Mouse (Mus musculus): ENCODE results near the gene Cbln3.

Gene Cbln3

DNA sequence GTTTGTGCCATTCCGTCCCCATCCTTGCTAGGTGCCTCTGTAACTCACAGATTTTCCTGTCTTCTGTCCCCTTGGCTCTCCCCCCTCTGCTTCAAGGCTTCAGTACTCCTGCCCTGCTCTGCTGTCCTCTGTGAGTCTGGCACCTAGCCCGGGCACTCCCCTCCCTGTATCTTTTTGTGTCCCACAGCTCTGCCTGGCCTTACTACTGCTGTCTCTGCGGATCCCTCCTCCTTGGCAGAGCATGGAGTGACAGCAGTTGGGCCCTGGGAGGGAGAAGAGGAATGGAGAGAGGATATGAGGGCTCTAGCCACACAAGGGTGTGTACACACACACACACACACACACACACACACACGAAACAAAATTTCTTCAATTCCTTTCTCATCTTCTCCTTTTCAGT, at the start of gene Cbln3:
TSS of gene Cbln3 (minus strand) at position 227 of the 400 bp plus-strand sequence.
- DNase-seq (ENCODE audit: low read depth, low spot score), result no peak

DNA sequence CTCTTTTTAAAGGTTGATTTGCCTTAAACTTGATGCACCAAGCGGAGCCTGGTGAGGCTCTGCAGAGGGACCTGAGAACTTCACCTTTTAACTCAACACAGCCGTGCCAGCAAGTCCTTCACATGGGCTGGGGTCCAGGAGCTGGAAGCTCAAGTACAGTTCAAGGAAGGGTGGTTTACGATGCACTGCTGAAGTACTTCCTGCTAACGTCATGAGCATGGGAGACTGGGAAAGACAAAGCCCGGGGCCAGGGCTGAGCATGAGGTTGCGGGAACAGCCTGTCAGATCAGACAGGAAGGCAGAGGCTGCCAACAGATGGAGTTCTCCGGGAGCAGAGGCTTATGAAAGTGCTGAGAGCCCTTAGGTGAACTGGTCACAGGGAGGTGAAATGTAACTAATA, 49.4 kb upstream of the Cbln3 start:
- DNase-seq (ENCODE audit: low read depth, low spot score), result no peak

DNA sequence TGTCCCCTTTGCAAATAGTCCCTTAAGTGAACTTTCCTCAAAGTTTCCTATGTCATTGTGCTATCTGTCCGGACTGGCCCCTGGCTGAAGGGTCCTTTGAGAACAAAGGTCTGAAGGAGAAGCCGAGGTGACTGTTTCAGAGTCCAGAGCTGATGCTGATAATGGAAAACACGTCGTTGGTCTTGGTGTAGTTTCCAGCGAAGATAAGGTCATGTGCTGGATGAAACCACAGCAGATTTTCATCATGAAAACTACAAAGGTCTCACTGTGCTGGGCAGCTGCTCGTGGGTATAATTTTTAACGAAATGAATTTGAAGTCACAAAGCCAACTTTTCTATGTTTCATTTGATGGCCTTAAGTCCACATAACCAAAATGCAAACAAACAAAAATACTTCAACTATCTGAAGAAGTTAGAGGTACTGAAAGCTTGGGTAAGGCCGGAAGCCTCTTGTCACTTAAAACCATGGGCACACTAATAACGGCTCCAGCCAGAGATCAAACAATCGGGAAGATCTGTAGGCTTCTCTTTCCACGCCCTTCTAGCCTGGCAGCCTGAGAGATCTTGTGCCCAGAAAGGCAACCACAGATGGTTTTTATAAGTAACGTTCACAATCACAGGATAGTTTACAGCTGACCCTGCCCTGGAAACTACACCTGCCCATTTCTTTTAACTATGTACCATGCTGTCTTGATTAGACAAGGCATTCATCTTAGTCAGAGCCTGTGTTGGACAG, 45.2 kb upstream of the Cbln3 start:
- DNase-seq (ENCODE audit: low read depth, low spot score), result no peak

DNA sequence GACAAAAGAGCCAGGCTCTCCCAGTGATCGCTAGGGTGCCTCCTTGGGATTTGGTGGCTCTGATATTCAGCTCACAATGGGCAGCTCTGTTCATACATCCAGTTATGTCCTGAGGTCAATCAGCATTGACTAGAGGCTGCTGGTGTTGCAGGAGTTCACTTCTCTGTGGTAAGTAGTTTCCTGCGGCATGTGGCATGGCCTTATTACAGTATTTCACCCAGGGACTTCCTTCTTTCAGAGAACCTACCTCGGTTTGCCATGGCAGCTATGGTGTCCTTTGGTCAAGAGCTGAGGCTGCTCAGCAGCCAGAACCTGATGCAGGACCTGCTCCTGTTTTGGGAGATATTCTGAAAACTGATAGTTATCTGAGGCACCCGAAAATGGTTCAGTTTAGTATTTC, 42.7 kb upstream of the Cbln3 start:
- no peak for DNase-seq (ENCODE audit: low read depth, low spot score)

DNA sequence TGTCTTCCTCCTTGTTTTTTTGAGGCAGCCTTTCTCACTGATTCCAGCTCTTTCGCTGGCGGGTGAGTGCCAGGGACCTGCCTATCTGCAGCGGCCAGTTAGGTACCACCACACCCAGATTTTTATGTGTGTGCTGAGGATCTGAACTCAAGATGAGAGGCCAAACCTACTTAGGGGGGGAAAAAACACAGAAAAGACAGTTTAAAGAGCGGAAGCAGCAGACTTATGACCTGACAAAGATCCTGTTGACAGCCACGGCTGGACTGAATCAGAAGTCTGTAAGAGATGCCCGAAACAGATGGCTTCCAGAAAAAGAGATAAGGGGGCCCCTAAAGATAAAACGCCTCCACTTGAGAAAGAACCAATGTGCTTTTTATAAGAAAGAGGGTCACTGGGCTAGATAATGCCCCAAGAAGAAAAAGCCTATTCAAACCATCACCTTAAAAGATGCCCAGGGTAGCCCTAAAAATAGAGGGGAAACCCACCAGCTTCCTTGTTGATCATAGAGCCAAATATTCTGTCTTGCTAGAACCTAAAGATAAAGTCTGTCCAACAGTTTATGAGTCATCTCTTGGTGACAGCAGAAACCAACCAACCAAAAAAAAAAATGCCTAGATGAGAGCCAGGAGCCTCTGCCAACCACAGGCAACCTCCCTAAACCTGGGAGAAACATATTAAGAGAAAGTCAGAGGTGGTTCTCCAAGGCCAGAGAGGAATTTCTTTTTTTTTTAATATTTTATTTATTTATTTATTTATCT, 38.5 kb upstream of the Cbln3 start:
- DNase-seq (ENCODE audit: low read depth, low spot score), result no peak

DNA sequence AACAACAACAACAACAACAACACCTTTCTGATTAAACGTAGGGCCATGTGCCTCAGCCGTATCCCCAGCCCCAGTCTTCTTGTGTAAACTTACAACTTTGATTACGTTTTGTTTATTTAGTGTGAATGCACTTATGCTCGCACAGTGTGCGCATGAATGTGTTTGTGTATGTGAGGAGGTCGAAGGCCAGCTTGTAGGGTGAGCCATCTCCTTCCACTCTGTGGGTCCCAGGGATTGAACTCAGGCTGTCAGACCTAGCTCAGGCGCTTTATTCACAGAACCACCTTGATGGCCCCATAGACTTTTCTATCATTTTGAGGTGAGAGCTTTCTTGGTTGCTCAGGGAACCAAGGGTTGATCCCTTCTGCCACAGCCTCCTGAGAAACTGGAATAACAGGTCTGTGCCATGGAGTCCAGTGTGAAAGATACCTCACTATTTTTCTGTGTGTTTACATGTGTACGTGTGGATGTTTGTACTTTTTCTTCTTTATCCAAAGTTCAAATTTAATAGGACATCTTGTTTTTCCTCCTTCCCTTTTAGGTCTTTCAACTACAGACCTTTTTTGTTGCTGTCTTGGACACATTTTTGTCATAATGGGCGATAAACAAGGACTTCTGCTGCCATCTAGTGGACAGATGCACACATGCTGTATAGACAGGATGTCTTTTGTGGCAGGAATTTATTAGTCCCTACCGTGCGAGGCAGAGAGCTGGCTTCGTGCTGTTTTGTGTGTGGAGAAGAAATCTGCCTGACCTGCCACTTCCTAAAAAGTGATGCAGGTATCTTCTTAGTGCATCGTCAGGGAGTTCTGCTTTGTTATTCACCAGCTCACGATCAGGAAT, 34.3 kb upstream of the Cbln3 start:
- DNase-seq (ENCODE audit: low read depth, low spot score), result peak; percentile 83

DNA sequence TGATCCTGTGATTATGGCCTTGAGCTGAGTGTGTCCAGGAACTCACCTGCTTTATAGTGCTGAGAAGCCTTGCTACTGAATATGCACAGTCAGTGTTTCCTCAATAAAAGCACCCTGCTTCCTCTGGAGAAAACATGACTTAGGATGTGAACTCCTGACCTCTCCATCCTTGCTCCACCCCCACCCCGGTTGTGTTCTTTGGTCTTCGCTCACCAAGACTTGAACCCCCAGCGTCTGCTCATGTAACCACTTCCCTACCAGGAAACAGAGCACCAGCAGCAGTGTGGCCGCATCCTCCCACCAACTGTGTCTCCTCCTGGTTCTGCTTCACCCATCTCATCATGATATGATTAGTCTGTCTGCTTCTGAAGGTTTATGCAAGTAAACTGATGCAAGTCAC, 29.2 kb upstream of the Cbln3 start:
- no peak for DNase-seq (ENCODE audit: low read depth, low spot score)

DNA sequence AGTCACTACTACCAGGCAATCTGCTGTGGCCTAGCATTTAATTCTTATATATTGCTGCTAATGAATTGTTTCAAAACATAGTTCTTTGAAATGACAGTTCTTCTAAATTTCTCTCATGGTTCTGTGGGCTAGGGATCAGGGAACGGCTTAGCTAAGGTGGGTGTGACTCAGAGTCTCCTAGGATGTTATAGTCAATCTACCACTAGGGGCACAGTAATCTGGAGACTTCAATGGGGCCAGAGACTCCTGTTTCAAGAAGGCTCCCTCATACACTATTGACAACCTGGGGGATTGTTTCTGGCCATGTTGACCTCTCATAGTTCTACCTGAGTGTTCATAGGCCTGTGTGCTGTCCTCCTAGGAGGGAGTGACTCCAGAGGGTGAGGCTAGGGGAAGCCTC, 21.3 kb upstream of the Cbln3 start:
- DNase-seq (ENCODE audit: low read depth, low spot score), result no peak

DNA sequence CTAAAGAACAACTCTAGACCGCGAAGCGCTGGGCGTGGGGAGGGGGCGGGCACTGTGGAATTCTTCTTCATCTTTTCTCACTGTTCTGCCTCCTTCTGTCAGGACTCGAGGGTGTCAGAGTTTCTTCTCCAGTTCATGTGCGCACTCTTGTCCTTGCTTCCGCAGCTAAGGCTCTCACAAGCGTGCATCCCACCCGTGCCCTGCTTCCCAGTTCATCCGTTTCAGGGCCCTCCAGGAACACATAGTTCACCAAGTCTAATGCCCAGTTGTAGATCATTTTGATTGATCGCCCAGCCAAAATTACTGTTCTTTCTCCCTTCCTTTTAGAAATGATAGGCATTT, 16.2 kb upstream of the Cbln3 start:
- no peak for DNase-seq (ENCODE audit: low read depth, low spot score)

DNA sequence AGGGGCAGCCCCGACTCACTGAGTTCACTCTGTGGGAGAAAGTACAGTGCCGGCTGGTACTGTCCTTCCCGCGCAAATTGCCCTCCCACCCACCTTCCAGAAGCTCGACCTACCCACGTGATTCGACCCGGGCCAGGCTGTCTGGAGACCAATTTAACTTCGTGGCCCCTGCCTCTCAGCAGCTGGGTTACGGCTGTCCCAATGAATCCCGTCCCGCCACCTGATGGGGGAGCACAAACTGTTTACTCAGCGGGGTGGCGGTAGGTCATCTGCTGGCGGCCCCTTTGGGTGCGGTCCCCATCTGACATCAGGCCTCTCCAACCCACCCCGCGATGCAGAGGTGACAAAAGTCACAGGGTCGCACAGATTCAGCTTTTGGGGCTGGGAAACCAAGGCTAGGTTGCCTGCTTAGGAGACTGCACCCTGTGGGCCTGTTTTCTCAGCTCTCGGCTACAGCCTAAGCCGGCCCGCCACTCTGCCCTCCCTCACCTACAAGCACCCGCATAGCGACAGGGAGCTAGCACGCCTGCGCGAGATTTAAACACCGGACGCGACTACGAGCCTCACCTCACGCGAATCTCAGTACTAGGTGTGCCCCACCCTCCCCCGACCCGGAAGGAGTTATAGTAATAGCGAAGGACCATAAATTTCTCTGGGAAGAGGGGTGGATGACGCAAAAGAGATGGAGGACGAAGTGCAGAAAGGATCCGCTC, 15.7 kb upstream of the Cbln3 start, which contains the start of gene Sdr39u1:
TSS of gene Sdr39u1 (minus strand) at position 593 of the 713 bp plus-strand sequence.
- peak; percentile 86 for DNase-seq (ENCODE audit: low read depth, low spot score)

DNA sequence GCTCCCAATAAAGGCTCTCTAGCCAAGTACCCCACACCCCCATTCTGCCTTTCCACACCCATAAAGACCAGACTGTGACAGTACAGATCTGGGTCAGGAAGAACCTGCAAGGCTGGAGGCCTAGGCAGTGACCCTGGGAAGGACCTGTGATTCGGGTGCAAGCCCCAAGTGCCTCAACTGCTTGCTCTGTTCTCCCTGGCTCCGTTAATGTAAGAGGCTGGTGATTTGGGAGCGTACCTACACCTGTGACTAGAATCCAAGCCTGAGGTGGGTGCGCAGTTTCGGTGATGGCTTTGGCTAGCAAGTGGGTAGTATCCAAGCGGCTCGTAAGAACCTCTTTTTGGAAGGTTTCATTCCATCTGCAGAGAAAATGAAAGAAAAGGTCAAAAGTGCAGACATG, 14.8 kb upstream of the Cbln3 start:
- no peak for DNase-seq (ENCODE audit: low read depth, low spot score)

DNA sequence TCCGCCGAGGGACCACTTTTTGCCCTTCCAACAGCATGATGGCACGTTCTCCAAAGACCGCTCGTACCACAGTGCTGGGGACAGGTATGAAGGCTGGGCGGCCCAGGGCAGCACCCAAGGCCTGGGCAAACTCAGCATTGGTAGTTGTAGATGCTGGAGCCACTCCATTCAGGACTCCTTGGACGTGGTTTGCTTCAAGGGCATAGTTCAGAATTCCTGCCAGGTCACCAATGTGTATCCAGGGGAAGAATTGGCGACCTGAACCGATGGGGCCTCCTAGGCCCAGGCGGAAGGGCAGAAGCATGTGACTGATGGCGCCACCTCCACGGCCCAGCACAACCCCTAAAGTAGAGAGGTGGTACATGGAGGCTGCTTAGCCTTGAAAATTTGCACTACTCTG, 13.5 kb upstream of the Cbln3 start:
- no peak for DNase-seq (ENCODE audit: low read depth, low spot score)

DNA sequence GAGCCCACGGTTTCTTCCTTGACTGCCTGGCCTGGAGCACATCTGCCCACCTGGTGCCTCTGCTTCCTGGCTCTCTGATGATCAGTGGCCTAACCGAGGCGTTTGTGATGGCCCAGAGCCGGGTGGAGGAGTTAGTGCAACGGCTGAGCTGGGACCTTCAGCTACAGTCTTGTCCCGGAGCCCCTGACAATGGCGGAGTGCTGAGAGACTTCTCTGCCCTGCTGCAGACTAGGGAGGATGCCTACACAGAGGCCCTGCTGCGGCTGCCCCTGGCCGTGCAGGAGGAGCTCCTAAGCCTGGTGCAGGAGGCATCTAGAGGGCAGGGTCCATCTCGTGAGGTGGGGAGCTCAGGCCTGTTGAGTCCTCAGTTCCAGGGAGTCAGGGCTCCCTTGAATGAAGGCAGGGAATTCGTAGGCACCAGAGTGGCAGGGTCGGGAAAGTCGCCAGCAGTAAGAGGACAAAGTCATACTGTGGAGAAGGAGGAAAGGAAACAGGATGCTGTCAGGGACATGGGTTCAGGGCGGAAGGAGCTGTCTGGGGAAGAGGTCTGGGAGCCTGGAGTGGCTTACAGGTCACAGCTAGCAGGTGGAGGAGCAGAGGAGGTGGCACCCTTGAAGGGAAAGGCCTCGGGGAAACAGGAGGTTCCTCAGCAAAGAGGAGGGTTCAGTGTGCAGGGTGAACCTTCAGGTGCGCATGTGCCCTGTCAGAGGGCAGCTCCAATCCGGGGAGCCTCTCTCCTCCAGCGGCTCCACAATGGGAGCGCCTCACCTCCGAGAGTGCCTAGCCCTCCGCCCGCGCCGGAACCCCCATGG, 2.6 kb upstream of the Cbln3 start:
- DNase-seq (ENCODE audit: low read depth, low spot score), result no peak

DNA sequence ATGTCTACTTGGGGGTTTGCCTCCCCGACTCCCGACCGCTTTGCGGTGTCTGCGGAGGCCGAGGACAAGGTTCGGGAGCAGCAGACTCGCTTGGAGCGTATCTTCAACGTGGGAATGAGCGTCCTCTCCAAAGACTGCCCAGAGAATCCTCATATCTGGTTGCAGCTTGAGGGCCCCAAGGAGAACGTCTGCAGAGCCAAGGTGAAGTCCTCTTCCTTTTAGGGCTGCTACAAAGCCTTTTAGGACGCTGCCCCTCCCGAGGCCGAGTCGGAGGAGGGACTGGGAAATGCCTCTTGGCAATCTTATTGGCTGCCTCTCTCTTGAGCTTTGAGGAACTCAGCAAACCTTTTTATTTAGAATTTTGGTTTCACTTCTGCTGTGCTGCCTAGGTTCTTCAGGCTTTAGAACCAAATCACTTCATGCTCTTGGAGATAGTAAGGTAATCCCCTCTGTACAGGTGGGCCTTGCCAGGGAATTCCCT, 1.6 kb upstream of the Cbln3 start:
- DNase-seq (ENCODE audit: low read depth, low spot score), result no peak

DNA sequence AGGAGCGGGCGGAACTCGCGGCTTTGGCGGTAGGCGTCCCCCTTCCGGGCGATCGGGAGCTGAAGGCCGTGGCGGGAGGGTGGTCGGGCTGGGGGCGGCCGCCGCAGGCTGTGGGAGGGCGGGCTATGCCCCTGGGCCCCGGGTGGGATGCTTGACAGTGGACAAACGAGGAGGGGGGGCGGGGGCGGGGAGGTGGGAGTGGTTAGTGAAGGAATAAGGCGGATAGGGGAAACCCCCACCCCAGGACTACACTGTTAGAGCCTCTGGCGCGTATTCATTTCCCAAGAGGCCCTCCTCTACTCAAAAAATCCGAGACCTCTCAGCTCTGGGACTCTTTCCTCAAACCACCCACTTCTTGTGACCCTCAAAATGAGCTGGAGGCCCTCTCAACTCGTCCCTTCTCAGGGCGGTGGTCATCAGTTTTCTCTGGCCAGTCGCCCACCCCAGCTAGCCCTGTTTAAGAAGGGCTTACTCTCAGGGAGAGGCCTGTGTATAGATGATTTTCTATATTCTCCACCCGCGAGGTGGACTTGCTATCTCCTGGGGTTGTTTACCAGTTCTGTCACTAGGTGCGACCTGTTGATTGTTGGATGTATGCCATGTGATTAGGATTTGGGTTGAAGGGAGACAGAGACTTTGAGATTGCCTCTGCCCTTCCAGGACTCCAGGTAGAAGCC, 1.1 kb upstream of the Cbln3 start:
- no peak for DNase-seq (ENCODE audit: low read depth, low spot score)

DNA sequence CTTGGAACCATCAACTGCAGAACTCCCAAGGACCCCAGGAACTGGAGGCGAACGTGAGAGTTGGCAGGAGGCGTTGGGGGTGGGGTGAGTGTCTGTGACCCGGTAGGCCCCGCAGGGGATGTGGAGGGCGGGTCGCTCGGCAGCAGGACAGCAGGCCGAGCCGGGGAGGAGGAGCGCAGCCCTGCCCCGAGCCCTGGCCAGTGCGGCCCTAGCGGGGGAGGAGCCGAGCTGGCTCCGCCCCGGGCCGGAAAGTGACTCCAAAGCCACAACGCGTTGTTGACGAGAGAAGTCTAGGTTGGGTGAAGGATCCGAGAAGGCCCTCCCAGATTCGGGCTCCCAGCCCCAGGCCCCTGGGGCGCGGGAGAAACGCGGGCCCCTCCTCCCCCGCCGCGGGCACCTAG, 521 bp upstream of the Cbln3 start, which contains the start of gene Khnyn:
TSS of gene Khnyn (plus strand) at position 235 of the 401 bp plus-strand sequence.
- DNase-seq (ENCODE audit: low read depth, low spot score), result peak; percentile 59

DNA sequence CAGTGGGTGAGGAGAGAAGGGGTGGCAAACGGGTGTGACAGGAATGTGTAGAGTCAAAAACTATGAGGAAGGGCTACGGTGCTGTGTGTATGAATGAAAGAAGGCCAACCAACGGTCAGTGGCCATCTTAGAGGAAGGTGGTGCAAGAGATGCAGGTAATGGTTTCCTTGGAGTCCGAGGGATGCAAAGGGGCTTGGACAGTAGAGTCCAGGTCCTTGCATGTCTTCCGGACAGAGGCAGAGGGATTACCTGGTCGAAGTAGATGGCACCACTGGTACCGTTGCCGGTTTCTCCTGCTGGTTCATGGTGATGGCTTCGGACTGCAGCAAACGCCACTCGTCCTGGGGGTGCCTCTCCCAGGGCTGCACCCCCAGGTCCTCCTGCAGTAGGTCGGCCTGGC, 529 bp downstream of the Cbln3 start:
- DNase-seq (ENCODE audit: low read depth, low spot score), result no peak

DNA sequence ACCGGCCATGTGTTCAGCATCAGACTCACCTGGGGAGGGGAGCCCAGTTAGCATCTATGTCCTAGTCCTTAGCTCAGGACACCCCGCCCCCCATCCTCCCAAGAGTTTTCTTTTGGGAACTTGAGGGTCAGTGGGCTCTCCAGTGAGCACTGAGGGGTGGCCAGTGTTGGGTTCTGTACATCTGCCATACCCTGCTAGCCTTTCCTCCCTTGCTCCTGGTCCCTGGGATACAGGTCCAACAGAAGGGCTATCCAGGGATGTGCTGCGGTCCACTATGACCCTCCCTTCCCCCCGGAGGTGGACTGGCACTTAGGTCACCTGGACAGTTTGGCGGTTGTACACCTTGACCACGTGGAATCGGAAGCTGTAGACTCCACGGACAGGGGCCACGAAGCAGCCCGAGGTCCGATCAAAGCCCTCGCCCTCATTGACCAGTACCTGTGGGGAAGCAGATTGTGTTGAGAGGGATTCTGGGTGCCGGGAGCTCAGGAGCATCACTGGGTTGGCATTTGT, 987 bp downstream of the Cbln3 start:
- no peak for DNase-seq (ENCODE audit: low read depth, low spot score)

DNA sequence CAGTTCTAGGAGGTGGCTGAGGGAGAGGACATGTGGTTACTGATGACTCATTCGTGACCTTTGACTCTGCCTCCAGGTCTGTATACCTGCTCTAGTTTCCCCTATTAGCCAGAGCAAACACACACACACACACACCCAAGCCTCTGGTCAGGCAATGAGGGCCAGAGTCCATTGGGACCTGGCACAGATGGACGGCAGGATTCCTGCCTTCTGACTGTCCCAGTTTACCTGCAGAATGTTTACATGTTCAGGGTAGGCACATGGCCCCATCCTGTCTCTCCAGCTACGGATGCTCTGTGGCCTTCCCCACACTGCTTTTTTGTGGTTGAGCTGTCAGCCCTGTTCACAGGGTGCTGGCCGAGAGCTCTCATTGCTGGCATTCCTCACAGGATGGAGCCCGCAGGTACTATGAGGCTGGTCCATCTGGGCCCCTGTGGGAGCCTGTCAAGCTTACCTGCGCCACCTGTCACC, 2.0 kb downstream of the Cbln3 start:
- no peak for DNase-seq (ENCODE audit: low read depth, low spot score)

DNA sequence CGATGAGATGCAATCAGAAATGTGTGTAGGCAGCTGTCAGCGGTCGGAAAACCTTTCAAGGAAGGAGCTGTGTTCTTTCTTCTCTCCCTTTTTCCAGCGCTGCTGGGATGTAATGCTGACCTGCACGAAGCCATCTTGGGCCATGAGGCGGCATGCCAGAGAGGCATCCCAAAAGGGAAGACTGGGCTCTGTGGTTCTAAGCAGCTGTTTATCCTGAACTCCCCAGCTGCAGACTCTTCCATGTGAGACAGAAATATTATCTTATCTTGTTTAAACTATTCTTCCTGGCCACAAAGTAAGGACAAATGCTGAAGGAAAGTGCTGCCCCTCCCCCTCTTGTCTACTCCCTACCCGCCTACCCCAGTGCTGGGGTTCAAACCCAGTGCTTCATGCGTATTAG, 3.2 kb downstream of the Cbln3 start:
- no peak for DNase-seq (ENCODE audit: low read depth, low spot score)

Measured in retina, postnatal 7 days (tissue).